Mouse (Mus musculus): ENCODE measurements around the gene Cspg4.
"Not testable (repeated sequence)": the region's sequence is repeated elsewhere in the genome, so short reads cannot be mapped to it uniquely, and the experiment has no call there.

Cspg4 gene

DNA sequence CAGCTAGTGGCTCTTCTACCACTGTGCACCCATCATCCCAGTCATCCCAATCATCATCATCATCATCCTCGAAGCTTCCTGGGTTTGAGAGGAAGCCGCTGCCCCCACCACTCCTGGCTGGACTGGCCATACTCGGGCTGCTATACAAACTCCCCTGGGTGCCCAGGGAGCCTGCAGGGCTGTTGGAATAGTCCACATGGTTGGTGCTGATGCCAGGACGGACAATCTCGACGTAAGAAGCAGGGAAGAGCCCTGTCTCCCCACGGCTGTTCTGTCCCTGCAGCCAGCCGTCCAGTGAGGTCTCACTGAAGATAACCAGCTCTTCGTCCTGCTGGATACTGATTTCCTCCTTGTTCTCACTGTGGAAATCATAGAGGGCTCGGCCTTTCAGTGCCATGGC, 61.6 kb downstream of the Cspg4 start:
- DNase-seq (ENCODE audit: low read depth): no peak

DNA sequence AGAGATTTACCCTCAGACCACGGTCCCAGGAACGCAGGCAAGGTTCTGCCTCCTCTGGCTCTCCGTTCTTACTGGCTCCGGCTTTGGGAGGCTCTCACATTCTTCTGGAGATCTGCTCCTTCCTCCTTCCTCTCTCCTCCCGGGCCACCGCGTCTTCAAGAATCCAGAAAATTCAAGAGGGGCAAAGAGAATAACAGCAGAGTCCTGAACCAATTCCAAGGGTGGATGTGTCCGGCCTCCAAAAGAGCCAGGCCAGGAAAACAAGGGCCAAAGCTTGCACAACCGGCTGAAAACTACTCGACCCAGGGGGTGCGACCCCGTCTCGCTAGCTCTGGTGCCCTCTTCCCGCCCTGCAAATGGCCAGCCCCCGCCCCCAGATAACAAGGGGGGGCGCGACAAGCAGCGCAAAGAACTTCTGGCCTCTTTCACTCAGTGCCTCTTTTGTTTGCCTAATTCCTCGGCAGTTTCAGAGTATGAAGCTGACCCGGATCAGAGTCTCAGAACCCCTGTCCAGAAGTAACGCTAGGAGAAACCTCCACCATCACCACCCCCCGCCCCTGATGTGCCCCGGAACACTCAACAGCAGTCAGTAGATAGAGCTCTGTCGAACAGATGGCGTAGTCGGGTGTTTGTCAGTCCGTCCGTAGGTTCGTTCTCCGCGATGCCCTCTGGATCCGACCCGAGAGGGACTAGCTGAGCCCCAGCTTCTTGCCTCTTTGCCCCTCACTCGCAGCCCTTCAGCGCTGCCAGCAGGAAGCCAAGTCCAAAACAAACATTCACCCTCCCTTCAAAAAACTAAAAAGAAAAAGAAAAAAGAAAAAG, 62.6 kb downstream of the Cspg4 start:
- peak; percentile 78 for DNase-seq (ENCODE audit: low read depth)

GRCm38 (mm10) chr9:56928041-56928811, 63.4 kb downstream of the Cspg4 start, which contains the start of gene Snx33:
TSS of gene Snx33 (minus strand) at chr9:56928371.
- peak; percentile 97 for DNase-seq (ENCODE audit: low read depth)

GRCm38 (mm10) chr9:56929496-56929895, 64.7 kb downstream of the Cspg4 start:
- DNase-seq (ENCODE audit: low read depth): no peak

DNA sequence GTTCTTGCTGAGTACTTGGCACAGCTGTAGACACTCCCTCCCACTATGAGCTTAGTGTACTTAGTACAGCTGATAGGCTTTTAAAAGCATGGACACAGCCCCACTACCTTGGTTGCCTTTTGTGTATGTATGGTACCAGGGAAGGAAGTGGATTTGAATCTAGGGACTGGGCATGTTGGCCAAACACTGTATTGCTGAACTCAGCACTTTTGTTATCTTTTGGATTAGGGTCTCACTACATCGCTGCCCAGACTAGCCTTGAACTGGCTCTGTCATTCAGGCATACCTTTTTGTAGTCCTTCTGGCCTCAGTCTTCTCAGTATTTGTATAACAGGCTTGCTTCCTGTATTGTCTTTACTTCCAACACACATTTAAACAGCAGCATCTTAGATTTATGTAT, 65.7 kb downstream of the Cspg4 start:
- DNase-seq (ENCODE audit: low read depth): no peak

GRCm38 (mm10) chr9:56936861-56937222, 72.0 kb downstream of the Cspg4 start:
- DNase-seq (ENCODE audit: low read depth): no peak

DNA sequence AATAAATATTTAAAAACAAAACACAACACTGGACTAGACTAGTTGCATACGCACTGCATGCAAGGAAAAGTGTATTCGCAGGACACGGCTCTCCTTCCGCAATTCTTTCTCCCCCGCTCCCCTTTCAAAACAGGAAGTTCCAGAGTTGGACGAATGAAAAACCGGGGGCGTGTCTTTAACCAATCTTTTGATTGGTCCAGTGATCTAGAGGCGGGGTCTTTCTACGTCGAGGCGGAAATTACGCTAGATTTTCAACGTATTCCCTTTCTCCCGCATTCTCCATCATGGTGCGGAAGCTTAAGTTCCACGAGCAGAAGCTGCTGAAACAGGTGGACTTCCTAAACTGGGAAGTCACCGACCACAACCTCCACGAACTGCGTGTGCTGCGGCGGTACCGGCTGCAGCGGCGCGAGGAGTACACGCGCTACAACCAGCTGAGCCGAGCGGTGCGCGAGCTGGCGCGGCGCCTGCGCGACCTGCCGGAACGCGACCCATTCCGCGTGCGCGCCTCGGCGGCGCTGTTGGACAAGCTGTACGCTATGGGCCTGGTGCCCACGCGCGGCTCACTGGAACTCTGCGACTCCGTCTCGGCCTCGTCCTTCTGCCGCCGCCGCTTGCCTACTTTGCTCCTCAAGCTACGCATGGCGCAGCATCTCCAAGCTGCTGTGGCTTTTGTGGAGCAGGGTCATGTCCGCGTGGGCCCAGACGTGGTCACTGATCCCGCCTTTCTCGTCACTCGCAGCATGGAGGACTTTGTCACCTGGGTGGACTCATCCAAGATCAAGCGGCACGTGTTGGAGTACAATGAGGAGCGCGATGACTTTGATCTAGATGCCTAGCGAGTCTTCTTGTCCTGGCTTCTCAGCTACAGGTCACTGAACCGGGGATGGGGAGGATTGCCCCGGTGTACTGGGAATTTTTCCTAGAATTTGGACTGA, 72.7 kb downstream of the Cspg4 start, which contains the start of gene Imp3:
Gene Imp3, plus strand, starts transcription at position 253 of the 938 bp plus-strand sequence.
- DNase-seq (ENCODE audit: low read depth): peak; percentile 93

GRCm38 (mm10) chr9:56938374-56938773, 73.5 kb downstream of the Cspg4 start:
- DNase-seq (ENCODE audit: low read depth): peak; percentile 50

DNA sequence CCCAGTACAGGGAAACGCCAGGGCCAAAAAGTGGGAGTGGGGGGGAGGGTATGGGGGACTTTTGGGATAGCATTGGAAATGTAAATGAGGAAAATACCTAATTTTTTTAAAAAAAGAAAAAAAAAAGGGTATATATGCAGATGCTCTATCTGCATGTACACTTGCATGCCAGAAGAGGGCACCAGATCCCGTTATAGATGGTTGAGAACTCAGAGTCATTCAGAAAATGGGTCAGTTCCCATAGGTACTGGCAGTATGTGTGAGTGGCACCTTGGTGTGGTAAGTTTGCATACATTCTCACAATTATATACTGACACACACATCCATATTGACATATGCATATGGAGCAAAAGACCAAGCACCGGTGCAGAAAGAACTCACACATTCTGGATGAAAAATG, 82.6 kb downstream of the Cspg4 start:
- peak; percentile 83 for DNase-seq (ENCODE audit: low read depth)

GRCm38 (mm10) chr9:56948699-56949098, 83.9 kb downstream of the Cspg4 start:
- not testable (repeated sequence) for DNase-seq (ENCODE audit: low read depth)

Data from NIH3T3 (cell line).